Mouse (Mus musculus): ENCODE results near the gene Olfr731.

Olfr731 gene

DNA sequence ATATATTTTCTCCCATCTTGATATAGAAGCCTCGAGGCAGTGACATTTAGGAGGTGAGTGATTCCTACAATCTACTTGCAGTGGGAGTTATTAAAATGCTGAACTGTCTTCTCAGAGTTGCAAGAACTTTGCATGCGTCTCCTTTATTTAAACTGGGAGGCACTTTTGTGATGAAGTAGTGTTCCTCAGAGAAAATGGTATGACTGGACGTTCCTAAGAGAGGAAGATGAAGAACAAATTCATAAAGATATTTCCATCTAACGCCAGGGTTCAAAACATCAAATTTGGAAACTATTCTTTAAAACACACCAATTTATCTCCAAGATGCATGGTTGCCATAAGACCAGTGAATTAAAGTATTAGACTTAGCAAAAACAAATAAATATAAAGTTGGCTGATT, at the start of gene Olfr731:
Olfr731 (minus strand) TSS at position 101 of the 400 bp plus-strand sequence.
- in situ Hi-C loops (cut with MboI, MseI): no loop called here

DNA sequence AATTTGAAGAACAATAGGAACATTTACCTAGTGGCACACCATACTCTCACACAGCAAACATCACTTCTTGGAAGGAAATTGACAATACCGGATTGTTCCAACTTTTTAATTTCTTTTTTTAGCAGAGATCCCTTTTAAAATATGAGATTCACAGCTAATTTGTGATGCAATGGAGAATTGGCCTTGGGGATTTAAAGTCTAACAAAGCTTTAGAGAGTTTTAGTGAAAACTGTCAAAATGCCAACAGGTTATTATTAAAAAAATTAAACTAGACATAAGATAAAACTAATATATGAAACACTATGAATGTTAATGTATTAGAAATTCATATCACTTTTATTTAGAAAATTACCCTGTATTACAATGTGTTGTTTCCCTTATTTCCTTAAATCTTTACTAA, 42.4 kb upstream of the Olfr731 start, which contains the start of gene Olfr732:
Olfr732 (minus strand) TSS at position 101 of the 400 bp plus-strand sequence.
- in situ Hi-C loops (cut with MboI, MseI): no loop called here

DNA sequence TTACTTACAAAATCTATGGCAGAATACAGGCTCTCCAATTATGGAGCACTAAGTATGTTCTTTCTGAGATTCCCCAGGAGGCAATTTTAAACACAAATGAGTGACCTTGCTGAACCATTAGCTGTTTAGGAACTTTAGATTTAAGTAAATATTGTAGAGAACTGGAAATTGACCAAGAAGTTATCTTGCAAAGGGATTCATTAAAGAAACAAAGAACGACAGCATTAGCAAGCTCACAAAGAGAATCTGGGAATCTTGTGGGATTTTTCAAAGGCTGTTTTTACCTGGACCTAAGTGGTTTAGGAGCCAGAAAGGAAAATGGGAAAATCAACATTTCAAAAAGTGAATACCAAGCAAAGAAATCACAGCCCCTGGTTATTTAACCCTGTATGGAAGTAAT, 53.6 kb downstream of the Olfr731 start, which contains the start of gene Olfr730:
Olfr730 (minus strand) TSS at position 101 of the 400 bp plus-strand sequence.
- in situ Hi-C loops (cut with MboI, MseI): no loop called here
